Mouse (Mus musculus) small intestine, adult 2 months (tissue): ENCODE data around the gene Olfr653. TPM values are rescaled to one million over a fixed set of nuclear protein-coding genes. Genes with fewer than 3 reads are reported as not detected.

ENCODE experiments used
- H3K27ac ChIP-seq: fragments of 200-500 bp; 2 replicates; pipeline ENCODE4 v1.5.1; 2012; ENCODE audit warnings: low read depth, low read length, control low read depth, inconsistent platforms; ENCODE audit not compliant: insufficient read depth
- H3K27me3 ChIP-seq: fragments of 200-500 bp; 2 replicates; pipeline ENCODE4 v1.6.1; 2012; ENCODE audit warnings: mild to moderate bottlenecking, moderate library complexity, low read length, inconsistent platforms; ENCODE audit not compliant: control insufficient read depth, insufficient read depth
- H3K36me3 ChIP-seq: fragments of 200-500 bp; 2 replicates; pipeline ENCODE4 v1.6.1; 2012; ENCODE audit warnings: mild to moderate bottlenecking, low read length, control low read depth, inconsistent platforms; ENCODE audit not compliant: control insufficient read depth, insufficient read depth
- H3K4me1 ChIP-seq: fragments of 200-500 bp; 2 replicates; pipeline ENCODE4 v1.6.1; 2012; ENCODE audit warnings: low read length, inconsistent platforms, mixed read lengths; ENCODE audit not compliant: control insufficient read depth, insufficient read depth, insufficient read length
- H3K4me3 ChIP-seq: fragments of 200-500 bp; 2 replicates; pipeline ENCODE4 v1.5.1; 2012; ENCODE audit warnings: low read depth, mild to moderate bottlenecking, control low read depth, inconsistent platforms, low read length, moderate library complexity
- CTCF ChIP-seq: fragments of 200-500 bp; IDR thresholded peaks from 2 replicates; pipeline ENCODE4 v1.5.1; 2012; ENCODE audit warnings: low read depth, mild to moderate bottlenecking, control low read depth, inconsistent platforms, low read length, moderate library complexity, mixed read lengths; ENCODE audit not compliant: insufficient replicate concordance, insufficient read length; ENCODE audit errors: extremely low read depth
- POLR2A ChIP-seq: fragments of 200-500 bp; IDR thresholded peaks from 2 replicates; pipeline ENCODE4 v1.6.1; 2012; ENCODE audit warnings: low read depth, mild to moderate bottlenecking, control low read depth, inconsistent platforms, low read length, moderate library complexity
- WGBS: fragments of 180-500 bp; shearing (Covaris S2); methylation state at CpG from one replicate; pipeline ENCODE4 v1.1.7; 2018; 5-methylcytosine and 5-hydroxymethylcytosine counted together
- polyA plus RNA-seq: library from polyadenylated mRNA; depleted of rRNA; stranded (reverse); fragments of >200 nt; gene quantifications from 2 replicates; pipeline ENCODE4 v1.2.3, GENCODE M21; 2012; rRNA removed

Gene Olfr653
- not detected in 2 replicates for polyA plus RNA-seq

GRCm38 (mm10) chr7:104577014-104577413, at the start of gene Olfr653:
Gene Olfr653 (plus strand): TSS chr7:104577314.
- H3K27ac ChIP-seq: no peak within 1 kb of the TSS
- peaks cover 5% of the 10 kb centered on the region; the same call in 1 of the 2 replicates for H3K4me1 ChIP-seq
- no peak for TF ChIP-seq CTCF
- TF ChIP-seq POLR2A: no peak
- H3K36me3 ChIP-seq: no peaks in the 10 kb centered on the region
- no peak within 1 kb of the TSS for H3K4me3 ChIP-seq
- no peaks in the 10 kb centered on the region for H3K27me3 ChIP-seq
- 57% methylated on average over 2 of the region's 2 CpGs for WGBS

- TF ChIP-seq POLR2A (no peak), CTCF (no peak)
- 74% methylated on average over 5 of the region's 5 CpGs for WGBS
- H3K36me3 ChIP-seq: no peaks in the 10 kb centered on the region
Observed at GRCm38 (mm10) chr7:104549833-104550232, 27.3 kb upstream of the Olfr653 start, which contains the start of gene Olfr651. Gene Olfr651 (plus strand): TSS chr7:104550133.

GRCm38 (mm10) chr7:104552700-104553099, 24.4 kb upstream of the Olfr653 start:
- no peak for TF ChIP-seq CTCF
- Histone ChIP-seq H3K27me3 (no peaks in the 10 kb centered on the region), H3K4me3 (no peak overlapping the region), H3K36me3 (no peaks in the 10 kb centered on the region), H3K4me1 (peaks cover 3% of the 10 kb centered on the region; the same call in 1 of the 2 replicates), H3K27ac (no peak overlapping the region)
- 70% methylated on average over 1 of the region's 1 CpGs for WGBS

More at GRCm38 (mm10) chr7:104549833-104550232, 27.3 kb upstream of the Olfr653 start, which contains the start of gene Olfr651:
- no peak within 1 kb of the TSS for H3K4me3 ChIP-seq
- no peaks in the 10 kb centered on the region for H3K27me3 ChIP-seq
- peaks cover 3% of the 10 kb centered on the region; the same call in 1 of the 2 replicates for H3K4me1 ChIP-seq
- H3K27ac ChIP-seq: no peak within 1 kb of the TSS

- Histone ChIP-seq H3K4me1 (no peaks in the 10 kb centered on the region), H3K4me3 (no peak within 1 kb of the TSS), H3K27ac (no peak within 1 kb of the TSS), H3K27me3 (no peaks in the 10 kb centered on the region), H3K36me3 (no peaks in the 10 kb centered on the region)
- TF ChIP-seq CTCF (no peak), POLR2A (no peak)
Observed at GRCm38 (mm10) chr7:104560601-104561000, 16.5 kb upstream of the Olfr653 start, which contains the start of gene Olfr652. Gene Olfr652 (plus strand): TSS chr7:104560901.

- WGBS: 42% methylated on average over 4 of the region's 4 CpGs
- peak overlapping the region; percentile 95 for H3K27ac ChIP-seq
- TF ChIP-seq POLR2A (no peak), CTCF (no peak)
- H3K36me3 ChIP-seq: no peaks in the 10 kb centered on the region
- no peaks in the 10 kb centered on the region for H3K27me3 ChIP-seq
- H3K4me3 ChIP-seq: no peak overlapping the region
- peaks cover 5% of the 10 kb centered on the region; the same call in 1 of the 2 replicates for H3K4me1 ChIP-seq
Observed at GRCm38 (mm10) chr7:104580846-104581245, 3.7 kb downstream of the Olfr653 start.

- no peak overlapping the region for H3K4me3 ChIP-seq
- peaks cover 5% of the 10 kb centered on the region; the same call in 1 of the 2 replicates for H3K4me1 ChIP-seq
- H3K27ac ChIP-seq: peak overlapping the region; percentile 95
- TF ChIP-seq POLR2A: no peak
- no peak for TF ChIP-seq CTCF
- H3K27me3 ChIP-seq: no peaks in the 10 kb centered on the region
- H3K36me3 ChIP-seq: no peaks in the 10 kb centered on the region
- WGBS: 35% methylated on average over 4 of the region's 4 CpGs
Observed at GRCm38 (mm10) chr7:104581429-104581828, 4.3 kb downstream of the Olfr653 start.

GRCm38 (mm10) chr7:104586725-104587124, 9.6 kb downstream of the Olfr653 start, which contains the start of gene Olfr654:
Gene Olfr654 (plus strand): TSS chr7:104587025.
- 80% methylated on average over 4 of the region's 4 CpGs for WGBS

More at GRCm38 (mm10) chr7:104586725-104587124, 9.6 kb downstream of the Olfr653 start, which contains the start of gene Olfr654:
- Histone ChIP-seq H3K4me3 (no peak within 1 kb of the TSS), H3K27ac (no peak within 1 kb of the TSS), H3K36me3 (no peaks in the 10 kb centered on the region), H3K4me1 (no peaks in the 10 kb centered on the region), H3K27me3 (no peaks in the 10 kb centered on the region)
- TF ChIP-seq POLR2A (no peak), CTCF (no peak)
